Mouse (Mus musculus) liver, embryonic 11.5 days (tissue): ENCODE results near the gene Cr2. TPM values are rescaled to one million over a fixed set of nuclear protein-coding genes. Genes with fewer than 3 reads are reported as not detected.
A peak's percentile ranks its signal among the peaks of the same experiment; 100 is the strongest.
"Not testable (repeated sequence)": the region's sequence is repeated elsewhere in the genome, so short reads cannot be mapped to it uniquely, and the experiment has no call there.

ENCODE experiments used
- ATAC-seq: fragments of 200-750 bp; cut with Nextera tagmentation; replicated peaks from 2 replicates; pipeline ENCODE4 v1.8.0; 2017; ENCODE audit warnings: moderate number of reproducible peaks, mild to moderate bottlenecking, moderate TSS enrichment, moderate library complexity; ENCODE audit not compliant: low FRiP score
- DNase-seq: peaks from one replicate; pipeline ENCODE4 v3.0.0-alpha.2; 2017; ENCODE audit warnings: low spot score
- H3K27ac ChIP-seq: fragments of 300-500 bp; sonication (generic); 2 replicates; pipeline ENCODE4 v1.5.1; 2014; ENCODE audit warnings: mild to moderate bottlenecking, low read depth, low read length, control low read depth
- H3K27me3 ChIP-seq: fragments of 300-500 bp; sonication (generic); replicated peaks from 2 replicates; pipeline ENCODE4 v1.6.1; 2014; ENCODE audit warnings: low read length, mixed read lengths; ENCODE audit not compliant: control insufficient read depth, insufficient read depth
- H3K36me3 ChIP-seq: fragments of 300-500 bp; sonication (generic); 2 replicates; pipeline ENCODE4 v1.6.1; 2014; ENCODE audit warnings: mild to moderate bottlenecking, low read length, moderate library complexity, mixed read lengths; ENCODE audit not compliant: control insufficient read depth, insufficient read depth
- H3K4me1 ChIP-seq: fragments of 300-500 bp; sonication (generic); replicated peaks from 2 replicates; pipeline ENCODE4 v1.6.1; 2014; ENCODE audit warnings: low read length, mixed read lengths; ENCODE audit not compliant: control insufficient read depth, insufficient read depth
- H3K4me2 ChIP-seq: fragments of 300-500 bp; sonication (generic); 2 replicates; pipeline ENCODE4 v1.6.1; 2014; ENCODE audit warnings: mild to moderate bottlenecking, control low read depth, moderate library complexity
- H3K4me3 ChIP-seq: fragments of 300-500 bp; sonication (generic); 2 replicates; pipeline ENCODE4 v1.5.1; 2014; ENCODE audit warnings: low read depth, low read length, control low read depth
- H3K9ac ChIP-seq: fragments of 300-500 bp; sonication (generic); 2 replicates; pipeline ENCODE4 v1.6.1; 2014; ENCODE audit warnings: low read depth, low read length, control low read depth
- H3K9me3 ChIP-seq: fragments of 300-500 bp; sonication (generic); 2 replicates; pipeline ENCODE4 v1.6.1; 2016; ENCODE audit warnings: low read length, inconsistent platforms, mixed read lengths; ENCODE audit not compliant: control insufficient read depth
- WGBS: fragments of 180-500 bp; shearing (Covaris S2); extraction: QIAGEN DNeasy Blood & Tissue Kit; methylation state at CpG from one replicate; pipeline ENCODE4 v1.1.7; 2014; 5-methylcytosine and 5-hydroxymethylcytosine counted together
- polyA plus RNA-seq: library from polyadenylated mRNA; unstranded; fragments of >200 nt; fragmentation: Nextera tagmentation; extraction: Ambion mirVana; gene quantifications from 2 replicates; pipeline ENCODE4 v1.2.1, GENCODE M21; 2014

The Cr2 gene
- 0.18 and 0.27 TPM in 2 replicates for polyA plus RNA-seq

- Histone ChIP-seq H3K27ac (no peak within 1 kb of the TSS), H3K4me3 (no peak within 1 kb of the TSS)
- WGBS: 9% methylated on average over 20 of the region's 20 CpGs
Measured at GRCm38 (mm10) chr1:195175980-195176931, at the start of gene Cr2. Cr2 (minus strand) TSS chr1:195176716.

GRCm38 (mm10) chr1:195221781-195222180 is 45.3 kb upstream of the Cr2 start:
- DNase-seq: no peak
- Histone ChIP-seq H3K9ac (no peak overlapping the region), H3K4me2 (no peak overlapping the region), H3K36me3 (no peaks in the 10 kb centered on the region), H3K27me3 (no peaks in the 10 kb centered on the region), H3K9me3 (no peaks in the 10 kb centered on the region), H3K4me3 (no peak overlapping the region), H3K27ac (no peak overlapping the region), H3K4me1 (no peaks in the 10 kb centered on the region)
- ATAC-seq: no peak; the same call in 1 of the 2 replicates
- WGBS: 56% methylated on average over 2 of the region's 2 CpGs

More at GRCm38 (mm10) chr1:195175980-195176931, at the start of gene Cr2:
- H3K9me3 ChIP-seq: no peaks in the 10 kb centered on the region
- peak within 1 kb of the TSS; percentile 60 for H3K4me2 ChIP-seq
- DNase-seq: peak; percentile 70
- H3K27me3 ChIP-seq: no peaks in the 10 kb centered on the region; the same call in 1 of the 2 replicates
- no peaks in the 10 kb centered on the region for H3K4me1 ChIP-seq
- H3K9ac ChIP-seq: no peak within 1 kb of the TSS
- H3K36me3 ChIP-seq: no peaks in the 10 kb centered on the region
- peak; percentile 90 for ATAC-seq

GRCm38 (mm10) chr1:195212851-195213250 is 36.3 kb upstream of the Cr2 start:
- ATAC-seq, H3K4me1 ChIP-seq, H3K27me3 ChIP-seq, H3K36me3 ChIP-seq, H3K9me3 ChIP-seq, DNase-seq, H3K9ac ChIP-seq, H3K27ac ChIP-seq, H3K4me2 ChIP-seq, H3K4me3 ChIP-seq: not testable (repeated sequence)
- 43% methylated on average over 19 of the region's 19 CpGs for WGBS

- DNase-seq (no peak), ATAC-seq (no peak)
- H3K36me3 ChIP-seq: no peaks in the 10 kb centered on the region
- H3K4me1 ChIP-seq: no peaks in the 10 kb centered on the region
- no peak overlapping the region for H3K4me3 ChIP-seq
- no peaks in the 10 kb centered on the region for H3K27me3 ChIP-seq
- no peak overlapping the region for H3K27ac ChIP-seq
- H3K9me3 ChIP-seq: no peaks in the 10 kb centered on the region
- H3K4me2 ChIP-seq: no peak overlapping the region
- H3K9ac ChIP-seq: no peak overlapping the region
Measured at GRCm38 (mm10) chr1:195184746-195185145, 8.2 kb upstream of the Cr2 start.

- Histone ChIP-seq H3K4me2 (no peak overlapping the region), H3K9ac (no peak overlapping the region), H3K4me3 (no peak overlapping the region), H3K27me3 (no peaks in the 10 kb centered on the region), H3K4me1 (no peaks in the 10 kb centered on the region), H3K36me3 (no peaks in the 10 kb centered on the region), H3K27ac (no peak overlapping the region), H3K9me3 (no peaks in the 10 kb centered on the region)
- DNase-seq: no peak
- 76% methylated on average over 9 of the region's 9 CpGs for WGBS
- no peak for ATAC-seq
Measured at GRCm38 (mm10) chr1:195164996-195165755, 11.3 kb downstream of the Cr2 start.

- peak overlapping the region; percentile 70 for H3K4me2 ChIP-seq
- H3K36me3 ChIP-seq: no peaks in the 10 kb centered on the region; the same call in 1 of the 2 replicates
- H3K9ac ChIP-seq: no peak overlapping the region
- peak overlapping the region; percentile 65 for H3K4me3 ChIP-seq
- no peaks in the 10 kb centered on the region for H3K27me3 ChIP-seq
- no peaks in the 10 kb centered on the region for H3K4me1 ChIP-seq
- H3K9me3 ChIP-seq: no peaks in the 10 kb centered on the region
- DNase-seq (no peak), ATAC-seq (no peak)
- H3K27ac ChIP-seq: no peak overlapping the region
- WGBS: 43% methylated on average over 3 of the region's 3 CpGs
Measured at GRCm38 (mm10) chr1:195132070-195132469, 44.4 kb downstream of the Cr2 start.

GRCm38 (mm10) chr1:195131675-195132015 is 44.9 kb downstream of the Cr2 start:
- ATAC-seq (no peak), DNase-seq (no peak)
- H3K27ac ChIP-seq: peak overlapping the region; percentile 93
- H3K4me1 ChIP-seq: no peaks in the 10 kb centered on the region
- H3K36me3 ChIP-seq: no peaks in the 10 kb centered on the region; the same call in 1 of the 2 replicates
- no peaks in the 10 kb centered on the region for H3K9me3 ChIP-seq
- H3K4me2 ChIP-seq: peak overlapping the region; percentile 70
- 19% methylated on average over 4 of the region's 4 CpGs for WGBS
- peak overlapping the region; percentile 93 for H3K9ac ChIP-seq
- peak overlapping the region; percentile 65 for H3K4me3 ChIP-seq
- H3K27me3 ChIP-seq: no peaks in the 10 kb centered on the region

- H3K4me2 ChIP-seq: peak within 1 kb of the TSS; percentile 70
- WGBS: under 1% methylated on average over 31 of the region's 31 CpGs
- H3K9me3 ChIP-seq: no peaks in the 10 kb centered on the region
- peak within 1 kb of the TSS; percentile 65 for H3K4me3 ChIP-seq
- H3K9ac ChIP-seq: peak within 1 kb of the TSS; percentile 93
- DNase-seq: peak; percentile 86
- no peaks in the 10 kb centered on the region; the same call in 1 of the 2 replicates for H3K36me3 ChIP-seq
- H3K27me3 ChIP-seq: no peaks in the 10 kb centered on the region
- ATAC-seq: peak; percentile 98
- peak within 1 kb of the TSS; percentile 93 for H3K27ac ChIP-seq
- H3K4me1 ChIP-seq: no peaks in the 10 kb centered on the region
Measured at GRCm38 (mm10) chr1:195130953-195131674, 45.4 kb downstream of the Cr2 start, which contains the start of gene Cr1l. Cr1l (minus strand) TSS chr1:195131586.
